In genomic region chr11:89303421-89303820, GRCm38 (mm10) we compare ENCODE assay signal across 8 mouse cellular contexts. TPM values are rescaled to one million over a fixed set of nuclear protein-coding genes. Genes with fewer than 3 reads are reported as not detected.
DNase-seq lines count a peak whose midpoint lies in the region; ATAC-seq and TF ChIP-seq lines count a peak whose summit lies in the region.

No protein-coding gene starts in this region.

- peak overlapping the region; percentile 93 for H3K4me2 ChIP-seq in intestine, embryonic 14.5 days (ENCODE audit: low read length)

- no peaks in the 10 kb centered on the region for H3K36me3 ChIP-seq in intestine, embryonic 14.5 days (ENCODE audit: control insufficient read depth, insufficient read depth, low read length)
- no peaks in the 10 kb centered on the region for H3K36me3 ChIP-seq in midbrain, embryonic 10.5 days

- H3K27ac ChIP-seq in cortical plate, adult 2 months (ENCODE audit: insufficient read depth, low read length): no peak overlapping the region
- H3K27ac ChIP-seq in intestine, embryonic 14.5 days (ENCODE audit: low read depth): no peak overlapping the region
- H3K27ac ChIP-seq in midbrain, embryonic 10.5 days (replicated peaks): peak overlapping the region; percentile 94

- intact Hi-C loops in gastrocnemius, postnatal 14 days (cut with DNase I; ENCODE audit: low total_unique reads): loop anchor here (2.0 to 5.0 kb wide), 2 partner anchors 137 to 201 kb away; no protein-coding TSS in a partner anchor
- intact Hi-C loops in left cerebral cortex, postnatal 10 days (cut with DNase I): loop anchor here (1.0 to 10.0 kb wide), 5 partner anchors 61 to 621 kb away; no protein-coding TSS in a partner anchor

- H3K9me3 ChIP-seq in intestine, embryonic 14.5 days (ENCODE audit: control insufficient read depth, low read length): peaks cover 6% of the 10 kb centered on the region; the same call in 1 of the 2 replicates
- H3K9me3 ChIP-seq in midbrain, embryonic 10.5 days (replicated peaks): peaks cover 7% of the 10 kb centered on the region; the same call in 1 of the 2 replicates

- peak; percentile 19 for ATAC-seq in activated CD4-positive, CD25-positive, alpha-beta regulatory T cell, adult 4 months
- peak; percentile 63 for ATAC-seq in intestine, embryonic 14.5 days (replicated peaks; ENCODE audit: low FRiP score, low TSS enrichment, low read depth)

- peak overlapping the region; percentile 53 for H3K4me3 ChIP-seq in cortical plate, adult 2 months (ENCODE audit: insufficient read depth, low read length)
- H3K4me3 ChIP-seq in intestine, embryonic 14.5 days (ENCODE audit: low read depth, low read length): peak overlapping the region; percentile 25
- H3K4me3 ChIP-seq in midbrain, embryonic 10.5 days: peak overlapping the region; percentile 80

- peak; percentile 94 for TF ChIP-seq CTCF in cortical plate, adult 2 months (IDR thresholded peaks at IDR 0.05; ENCODE audit: extremely low read depth, insufficient read depth, low read length)

- peaks cover 2% of the 10 kb centered on the region; the same call in 1 of the 2 replicates for H3K4me1 ChIP-seq in cortical plate, adult 2 months (ENCODE audit: control insufficient read depth, insufficient read depth, low read length)
- peaks cover 16% of the 10 kb centered on the region for H3K4me1 ChIP-seq in intestine, embryonic 14.5 days (replicated peaks; ENCODE audit: control insufficient read depth, insufficient read depth, low read length)
- H3K4me1 ChIP-seq in midbrain, embryonic 10.5 days: peaks cover 43% of the 10 kb centered on the region

- peak overlapping the region; percentile 59; the same call in 1 of the 2 replicates for H3K9ac ChIP-seq in intestine, embryonic 14.5 days (ENCODE audit: low read length)

- WGBS in intestine, embryonic 14.5 days: 2% methylated on average over 16 of the region's 16 CpGs
- 2% methylated on average over 16 of the region's 16 CpGs for WGBS in midbrain, embryonic 10.5 days

- TF ChIP-seq POLR2A in cortical plate, adult 2 months (IDR thresholded peaks at IDR 0.05; ENCODE audit: extremely low read depth, insufficient read depth, low read length): no peak

- H3K27me3 ChIP-seq in intestine, embryonic 14.5 days (replicated peaks; ENCODE audit: control insufficient read depth, insufficient read depth, low read length): peaks cover 20% of the 10 kb centered on the region
- H3K27me3 ChIP-seq in midbrain, embryonic 10.5 days (ENCODE audit: low read depth, poor library complexity, severe bottlenecking): peaks cover 38% of the 10 kb centered on the region

- DNase-seq in gastrocnemius, postnatal 14 days: peak; percentile 87
- DNase-seq in intestine, embryonic 14.5 days (ENCODE audit: low spot score): peak; percentile 95
- DNase-seq in left cerebral cortex, postnatal 10 days (ENCODE audit: extremely low spot score in 1 of 2, low spot score in 2 of 2): peak; percentile 87 to 89
- DNase-seq in midbrain, embryonic 10.5 days (ENCODE audit: low spot score): peak; percentile 91
- DNase-seq in right cerebral cortex, postnatal 36 days (ENCODE audit: low spot score in 2 of 2): peak; percentile 78 to 81
- DNase-seq in urinary bladder, postnatal 4 days (ENCODE audit: low spot score in 2 of 2): peak; percentile 77 to 89

RNA-seq across cellular contexts. Expression of gene Nog, which starts 1.3 kb away (rescaled TPM):
- polyA plus RNA-seq in activated CD4-positive, CD25-positive, alpha-beta regulatory T cell, adult 4 months (2017; shearing (Covaris generic)): not detected
- 8.7 and 8.8 TPM in 2 replicates for polyA plus RNA-seq in cortical plate, adult 2 months (2012; rRNA removed)
- 1 to 10 TPM; 1.4 to 1.7 TPM for total RNA-seq in gastrocnemius, postnatal 14 days (2021)
- 3.6 and 4.1 TPM in 2 replicates for polyA plus RNA-seq in intestine, embryonic 14.5 days (2014; fragmentation: Nextera tagmentation; extraction: Ambion mirVana)
- total RNA-seq in left cerebral cortex, postnatal 10 days (2021): 10 to 100 TPM; 13.0 to 13.7 TPM
- polyA plus RNA-seq in midbrain, embryonic 10.5 days (2016; fragmentation: Nextera tagmentation; extraction: Ambion mirVana): 2.1 and 3.3 TPM in 2 replicates

Comparison
In these comparisons a context has a peak if more than half of its experiments do, and no peak if none do; other contexts are left out.
1. H3K4me3 ChIP-seq: peak in every context shown above with its lines; median percentile 80 in midbrain, embryonic 10.5 days; 53 in cortical plate, adult 2 months; 25 in intestine, embryonic 14.5 days.